Mouse (Mus musculus): ENCODE data around the gene Hist1h2be. TPM values are rescaled to one million over a fixed set of nuclear protein-coding genes. Genes with fewer than 3 reads are reported as not detected.
"Not testable (repeated sequence)": the region's sequence is repeated elsewhere in the genome, so short reads cannot be mapped to it uniquely, and the experiment has no call there.

Hist1h2be gene
- polyA plus RNA-seq (2015; fragmentation: Nextera tagmentation; extraction: Ambion mirVana): 2.7 and 3.6 TPM in 2 replicates

DNA sequence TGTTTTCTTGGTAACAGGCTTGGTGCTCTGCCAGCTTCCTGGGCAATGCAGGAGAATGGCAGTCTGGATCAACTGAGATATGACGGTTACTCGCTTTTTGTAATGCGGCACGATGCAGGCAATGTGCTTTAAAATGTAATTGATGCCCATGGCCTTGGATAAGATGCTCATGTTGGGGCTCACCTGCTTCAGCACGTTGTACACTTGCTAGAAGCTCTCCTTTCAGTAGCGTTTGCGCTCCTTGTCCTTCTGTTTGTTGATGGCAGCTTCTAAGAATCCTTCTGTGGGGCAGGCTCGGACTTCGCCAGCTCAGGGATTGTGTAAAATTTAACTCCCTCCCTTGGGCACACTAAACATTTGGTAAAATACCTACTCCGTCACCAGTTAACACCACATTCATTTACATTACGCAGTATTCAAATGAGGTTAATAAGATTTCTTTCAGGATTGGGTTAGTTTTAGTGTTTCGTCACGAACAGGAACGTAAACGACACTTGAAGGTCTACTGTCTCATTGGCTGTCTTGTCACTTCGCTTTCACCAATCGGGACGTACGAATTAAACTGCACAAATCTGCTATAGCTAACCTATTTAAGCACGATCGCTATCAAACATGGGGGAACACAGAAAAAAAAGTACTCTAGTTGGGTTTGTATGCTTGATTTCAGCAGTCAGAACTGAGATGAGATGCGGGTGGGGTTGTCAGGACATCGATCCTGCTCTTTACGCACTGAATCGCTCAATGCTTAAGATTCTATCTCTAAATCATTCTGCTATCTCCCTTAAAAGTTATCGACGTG is at the start of gene Hist1h2be:
TSS of gene Hist1h2be (minus strand) at position 392 of the 799 bp plus-strand sequence.
- H3K9ac ChIP-seq: peak within 1 kb of the TSS; percentile 83
- peak; percentile 88 for ATAC-seq (ENCODE audit: insufficient number of reproducible peaks, low FRiP score, low TSS enrichment, low read depth)
- no peaks in the 10 kb centered on the region for H3K27me3 ChIP-seq
- peak within 1 kb of the TSS; percentile 98 for H3K27ac ChIP-seq (replicated peaks)
- WGBS: under 1% methylated on average over 27 of the region's 27 CpGs
- no peaks in the 10 kb centered on the region for H3K9me3 ChIP-seq (replicated peaks)
- peak within 1 kb of the TSS; percentile 54 for H3K4me3 ChIP-seq (replicated peaks)
- H3K4me1 ChIP-seq: peaks cover 10% of the 10 kb centered on the region
- no peaks in the 10 kb centered on the region for H3K36me3 ChIP-seq
- peak within 1 kb of the TSS; percentile 86 for H3K4me2 ChIP-seq (replicated peaks)

DNA sequence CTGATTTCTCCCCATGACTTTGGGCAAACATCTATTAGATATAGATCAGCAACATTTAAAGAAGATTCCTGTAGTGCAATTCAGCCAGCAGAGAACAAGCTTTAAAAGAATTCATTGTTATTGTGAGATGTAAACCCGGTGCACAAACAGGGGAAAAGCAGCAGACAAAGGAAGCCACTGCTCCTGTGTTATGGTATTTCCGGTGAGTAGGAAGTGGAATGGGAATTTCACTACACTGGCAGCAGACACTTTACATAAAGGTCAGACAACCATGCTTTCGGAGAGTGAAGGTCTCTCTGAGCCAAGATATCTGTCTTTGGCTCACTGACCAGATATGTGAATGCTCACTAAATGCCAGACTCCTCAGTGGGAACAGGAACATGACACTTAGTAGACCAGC is 41.6 kb upstream of the Hist1h2be start:
- no peak overlapping the region for H3K4me3 ChIP-seq (replicated peaks)
- 68% methylated on average over 3 of the region's 3 CpGs for WGBS
- no peaks in the 10 kb centered on the region for H3K9me3 ChIP-seq (replicated peaks)
- no peak overlapping the region for H3K9ac ChIP-seq
- no peak overlapping the region for H3K27ac ChIP-seq (replicated peaks)
- ATAC-seq (ENCODE audit: insufficient number of reproducible peaks, low FRiP score, low TSS enrichment, low read depth): no peak
- no peaks in the 10 kb centered on the region for H3K4me1 ChIP-seq
- H3K36me3 ChIP-seq: no peaks in the 10 kb centered on the region
- no peaks in the 10 kb centered on the region for H3K27me3 ChIP-seq
- H3K4me2 ChIP-seq (replicated peaks): no peak overlapping the region

DNA sequence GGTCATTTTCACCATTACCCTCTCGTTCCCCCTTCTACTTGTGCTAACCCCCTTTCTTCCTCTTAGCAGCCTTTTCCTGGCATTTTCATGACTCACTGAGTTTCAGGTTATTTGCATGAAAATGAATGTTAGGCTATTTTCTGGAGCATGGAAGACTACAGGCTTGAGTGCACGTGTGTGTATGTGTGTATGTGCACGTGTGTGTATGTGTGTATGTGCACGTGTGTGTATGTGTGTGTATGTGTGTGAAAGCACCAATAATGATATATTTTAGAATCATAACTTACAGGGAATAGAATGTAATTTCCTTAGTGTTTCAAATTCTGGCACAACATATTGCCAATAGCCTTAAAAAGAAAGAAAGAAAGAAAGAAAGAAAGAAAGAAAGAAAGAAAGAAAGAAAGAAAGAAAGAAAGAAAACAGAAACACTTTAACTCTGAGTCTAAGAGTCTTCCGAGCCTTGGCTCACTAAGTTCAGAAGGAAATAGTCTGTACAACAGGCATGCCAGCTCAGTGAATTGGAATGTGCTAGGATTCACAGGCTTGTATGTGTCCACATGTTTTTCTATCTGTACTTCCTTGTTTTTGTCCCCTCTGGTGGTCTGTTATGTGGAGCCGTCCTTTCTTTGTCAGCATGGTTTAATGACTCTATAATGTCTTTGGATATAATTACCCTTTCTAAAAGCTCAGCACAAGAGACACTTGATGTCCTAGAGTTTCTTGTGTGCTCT is 38.9 kb upstream of the Hist1h2be start:
- Histone ChIP-seq H3K4me1 (no peaks in the 10 kb centered on the region), H3K4me2 (replicated peaks) (no peak overlapping the region), H3K36me3 (no peaks in the 10 kb centered on the region), H3K4me3 (replicated peaks) (no peak overlapping the region), H3K27me3 (no peaks in the 10 kb centered on the region), H3K9ac (no peak overlapping the region), H3K27ac (replicated peaks) (no peak overlapping the region), H3K9me3 (replicated peaks) (no peaks in the 10 kb centered on the region)
- WGBS: 67% methylated on average over 6 of the region's 6 CpGs
- no peak for ATAC-seq (ENCODE audit: insufficient number of reproducible peaks, low FRiP score, low TSS enrichment, low read depth)

DNA sequence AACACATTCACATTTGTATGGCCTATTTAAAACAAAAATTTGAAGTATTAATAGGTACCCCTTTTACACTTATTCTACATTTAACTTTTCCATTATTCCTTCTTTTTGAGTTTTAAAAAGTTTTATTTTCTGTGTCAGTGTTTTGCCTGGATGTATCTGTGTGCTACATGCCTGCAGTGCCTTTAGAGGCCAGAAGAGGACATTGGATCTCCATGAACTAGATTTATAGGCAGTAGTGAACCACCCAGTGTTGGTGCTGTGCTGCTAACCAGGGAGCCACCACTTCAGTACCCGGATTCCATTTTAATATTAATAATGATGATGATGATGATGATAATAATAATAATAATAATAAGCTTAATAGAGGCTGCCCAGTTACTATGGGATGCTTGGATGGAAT is 9.7 kb upstream of the Hist1h2be start:
- Histone ChIP-seq H3K4me2 (replicated peaks) (no peak overlapping the region), H3K9me3 (replicated peaks) (no peaks in the 10 kb centered on the region), H3K36me3 (no peaks in the 10 kb centered on the region), H3K4me1 (no peaks in the 10 kb centered on the region), H3K27me3 (no peaks in the 10 kb centered on the region), H3K4me3 (replicated peaks) (no peak overlapping the region), H3K9ac (no peak overlapping the region), H3K27ac (replicated peaks) (no peak overlapping the region)
- ATAC-seq (ENCODE audit: insufficient number of reproducible peaks, low FRiP score, low TSS enrichment, low read depth): no peak
- 34% methylated on average over 1 of the region's 1 CpGs for WGBS

DNA sequence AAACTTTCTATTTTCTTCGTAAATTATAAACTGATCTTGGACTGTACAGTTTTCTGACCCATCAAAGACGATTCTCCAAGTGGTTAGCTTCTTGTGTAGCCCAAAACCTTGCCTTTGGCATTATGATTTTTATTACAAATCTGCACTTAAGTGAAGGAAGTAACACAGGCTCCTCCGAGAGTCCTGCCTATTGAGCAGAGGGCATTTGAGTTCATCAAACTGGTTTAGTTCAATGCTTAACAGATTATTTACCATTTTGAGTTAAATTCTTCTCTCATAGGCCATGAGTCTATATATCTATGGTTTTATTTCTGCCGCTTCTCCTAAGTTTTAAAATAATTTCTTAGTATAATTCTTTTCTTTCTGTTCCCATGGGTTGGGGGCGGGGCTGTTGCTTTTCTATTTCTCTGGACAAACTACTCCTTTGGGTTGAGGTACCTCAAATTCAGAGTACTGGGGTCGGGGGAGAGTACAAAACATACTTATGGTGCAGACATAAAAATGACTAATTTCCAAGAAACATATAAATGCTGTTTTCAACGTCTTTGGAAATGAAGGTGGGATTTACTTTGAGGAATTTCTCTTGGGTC is 2.0 kb upstream of the Hist1h2be start:
- H3K4me2 ChIP-seq (replicated peaks): peak overlapping the region; percentile 86
- no peaks in the 10 kb centered on the region for H3K36me3 ChIP-seq
- ATAC-seq (ENCODE audit: insufficient number of reproducible peaks, low FRiP score, low TSS enrichment, low read depth): no peak
- 26% methylated on average over 7 of the region's 7 CpGs for WGBS
- no peaks in the 10 kb centered on the region for H3K9me3 ChIP-seq (replicated peaks)
- H3K4me1 ChIP-seq: peaks cover 10% of the 10 kb centered on the region
- H3K9ac ChIP-seq: no peak overlapping the region
- H3K27ac ChIP-seq (replicated peaks): peak overlapping the region; percentile 98
- peak overlapping the region; percentile 54 for H3K4me3 ChIP-seq (replicated peaks)
- H3K27me3 ChIP-seq: no peaks in the 10 kb centered on the region

DNA sequence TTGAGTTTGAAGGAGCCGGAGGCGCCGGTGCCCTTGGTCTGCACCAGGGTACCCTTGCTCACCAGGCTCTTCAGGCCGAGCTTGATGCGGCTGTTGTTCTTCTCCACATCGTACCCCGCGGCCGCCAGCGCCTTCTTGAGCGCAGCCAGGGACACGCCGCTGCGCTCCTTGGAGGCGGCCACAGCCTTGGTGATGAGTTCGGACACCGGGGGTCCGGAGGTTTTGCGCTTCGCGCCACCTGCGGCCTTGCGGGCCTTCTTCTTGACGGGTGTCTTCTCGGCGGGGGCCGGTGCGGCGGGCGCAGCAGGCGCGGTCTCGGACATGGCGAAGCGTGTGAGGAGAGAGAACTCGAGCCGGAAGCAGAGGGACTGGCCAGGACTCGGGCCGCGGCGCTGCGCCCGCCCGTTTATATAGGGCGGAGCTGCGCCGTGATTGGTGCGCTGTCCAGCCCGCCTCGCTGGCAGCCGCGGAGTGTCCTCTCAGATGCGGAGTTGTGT is 1.3 kb upstream of the Hist1h2be start, which contains the start of gene Hist1h1e:
TSS of gene Hist1h1e (minus strand) at position 384 of the 497 bp plus-strand sequence.
- Histone ChIP-seq H3K9ac (peak within 1 kb of the TSS; percentile 83), H3K4me2 (replicated peaks) (peak within 1 kb of the TSS; percentile 86), H3K4me3 (replicated peaks) (peak within 1 kb of the TSS; percentile 54), H3K27ac (replicated peaks) (peak within 1 kb of the TSS; percentile 98)
- peak; percentile 92 for ATAC-seq (ENCODE audit: insufficient number of reproducible peaks, low FRiP score, low TSS enrichment, low read depth)
- under 1% methylated on average over 50 of the region's 53 CpGs for WGBS
- not testable (repeated sequence) for H3K36me3 ChIP-seq; H3K4me1 ChIP-seq; H3K27me3 ChIP-seq; H3K9me3 ChIP-seq (replicated peaks)

DNA sequence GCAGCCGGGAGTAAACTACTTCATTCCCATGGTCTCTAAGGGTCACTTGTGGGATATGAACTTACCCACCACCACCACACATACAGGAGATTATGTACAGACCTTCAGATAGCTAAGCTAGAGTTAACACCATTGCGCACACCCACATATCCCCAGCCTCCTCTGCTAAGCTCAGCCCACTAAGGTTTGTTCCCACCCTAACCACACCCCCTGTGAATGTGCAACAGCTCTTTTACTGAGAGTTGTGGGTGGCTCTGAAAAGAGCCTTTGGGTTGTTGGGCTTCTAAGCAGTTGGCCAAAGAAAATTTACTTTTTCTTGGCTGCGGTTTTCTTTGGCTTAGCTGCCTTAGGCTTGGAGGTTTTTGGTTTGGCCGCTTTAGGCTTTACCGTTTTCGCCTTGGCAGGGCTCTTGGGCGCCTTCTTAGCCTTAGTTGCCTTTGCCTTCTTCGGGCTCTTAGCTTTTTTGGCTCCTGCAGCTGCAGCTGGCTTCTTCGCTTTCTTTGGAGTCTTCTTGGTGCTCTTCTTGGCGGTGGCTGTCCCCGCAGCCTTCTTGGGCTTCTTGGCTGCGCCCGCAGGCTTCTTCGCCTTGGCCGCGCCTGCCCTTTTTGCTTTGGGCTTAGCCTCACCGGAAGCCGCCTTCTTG is 729 bp upstream of the Hist1h2be start:
- WGBS: under 1% methylated on average over 18 of the region's 18 CpGs
- H3K4me1 ChIP-seq: peaks cover 10% of the 10 kb centered on the region
- no peaks in the 10 kb centered on the region for H3K9me3 ChIP-seq (replicated peaks)
- H3K27ac ChIP-seq (replicated peaks): peak overlapping the region; percentile 98
- H3K4me2 ChIP-seq (replicated peaks): peak overlapping the region; percentile 86
- H3K9ac ChIP-seq: peak overlapping the region; percentile 83
- ATAC-seq (ENCODE audit: insufficient number of reproducible peaks, low FRiP score, low TSS enrichment, low read depth): peak; percentile 89
- peak overlapping the region; percentile 54 for H3K4me3 ChIP-seq (replicated peaks)
- H3K36me3 ChIP-seq: no peaks in the 10 kb centered on the region
- no peaks in the 10 kb centered on the region for H3K27me3 ChIP-seq

DNA sequence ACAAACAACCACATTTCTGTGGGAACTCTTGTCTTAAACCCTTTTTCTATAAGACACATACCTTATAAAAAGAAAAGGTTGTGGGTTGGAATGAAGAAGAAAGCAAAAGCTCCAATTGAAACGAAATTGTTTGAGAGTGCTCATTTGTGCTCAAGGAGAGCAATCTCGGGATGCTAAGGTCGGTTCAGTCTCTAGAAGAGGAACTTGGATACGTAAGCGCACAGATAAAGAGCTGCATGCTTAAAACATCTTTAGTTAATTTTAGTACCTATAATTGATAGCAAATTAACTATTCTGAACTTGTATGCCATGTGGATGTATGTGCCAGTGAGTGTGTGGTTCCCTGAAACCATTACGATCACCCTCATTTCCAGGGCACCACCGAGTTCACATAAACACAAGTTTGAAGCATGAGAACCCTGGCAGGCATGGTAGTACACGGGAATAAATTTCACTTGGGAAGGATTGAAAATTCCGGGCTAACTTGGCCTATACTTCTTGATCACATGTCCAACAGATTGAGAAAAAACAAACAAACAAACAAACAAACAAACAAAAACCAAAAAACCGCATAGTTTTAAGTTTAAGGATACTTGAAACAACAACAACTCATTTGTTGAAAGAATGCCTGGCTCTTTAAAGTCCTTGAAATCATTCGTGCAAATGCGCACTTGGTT is 730 bp downstream of the Hist1h2be start:
- 38% methylated on average over 12 of the region's 12 CpGs for WGBS
- no peaks in the 10 kb centered on the region for H3K36me3 ChIP-seq
- peak overlapping the region; percentile 86 for H3K4me2 ChIP-seq (replicated peaks)
- H3K4me3 ChIP-seq (replicated peaks): peak overlapping the region; percentile 54
- ATAC-seq (ENCODE audit: insufficient number of reproducible peaks, low FRiP score, low TSS enrichment, low read depth): no peak
- H3K9ac ChIP-seq: peak overlapping the region; percentile 50
- H3K27me3 ChIP-seq: no peaks in the 10 kb centered on the region
- H3K27ac ChIP-seq (replicated peaks): peak overlapping the region; percentile 98
- H3K4me1 ChIP-seq: peaks cover 10% of the 10 kb centered on the region
- H3K9me3 ChIP-seq (replicated peaks): no peaks in the 10 kb centered on the region

DNA sequence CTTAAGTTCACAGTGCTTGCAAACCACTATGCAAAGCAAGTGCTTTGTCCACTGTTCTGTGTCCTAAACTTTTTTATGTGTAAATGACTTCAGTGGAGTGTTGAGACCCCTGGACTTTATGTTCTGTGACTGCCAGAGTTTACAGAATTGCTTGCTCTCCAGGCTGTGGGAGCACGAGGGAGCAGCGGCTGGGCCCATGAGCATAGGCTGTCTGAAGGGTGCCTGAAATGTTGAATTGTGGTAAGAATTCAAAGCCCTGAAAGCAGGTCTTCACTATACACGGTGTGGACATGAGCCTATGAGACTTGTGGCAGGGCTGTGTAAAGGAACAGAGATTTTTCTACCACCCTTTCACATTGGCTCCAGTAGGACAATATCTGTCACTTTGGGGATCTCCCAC is 9.3 kb downstream of the Hist1h2be start:
- Histone ChIP-seq H3K36me3 (no peaks in the 10 kb centered on the region), H3K9me3 (replicated peaks) (no peaks in the 10 kb centered on the region), H3K4me3 (replicated peaks) (no peak overlapping the region), H3K4me1 (no peaks in the 10 kb centered on the region), H3K9ac (no peak overlapping the region), H3K27ac (replicated peaks) (no peak overlapping the region), H3K27me3 (no peaks in the 10 kb centered on the region), H3K4me2 (replicated peaks) (no peak overlapping the region)
- no peak for ATAC-seq (ENCODE audit: insufficient number of reproducible peaks, low FRiP score, low TSS enrichment, low read depth)
- 85% methylated on average over 3 of the region's 3 CpGs for WGBS

DNA sequence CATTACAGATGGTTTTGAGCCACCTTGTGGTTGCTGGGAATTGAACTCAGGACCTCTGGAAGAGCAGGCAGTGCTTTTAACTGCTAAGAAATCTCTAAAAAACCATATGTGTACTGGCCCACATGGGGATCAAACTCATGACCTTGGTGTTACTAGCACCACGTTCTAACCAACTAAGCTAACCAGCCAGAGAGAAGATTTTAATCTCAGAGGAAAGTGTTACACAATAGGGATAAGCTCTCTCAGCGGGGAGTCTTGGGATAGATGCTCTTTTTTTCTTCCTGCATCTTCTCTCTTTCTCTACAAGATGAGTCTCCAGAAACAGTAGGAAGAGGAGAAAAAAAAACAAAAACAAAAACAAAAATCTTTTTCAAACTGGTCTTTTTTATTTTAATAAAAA is 10.5 kb downstream of the Hist1h2be start:
- 59% methylated on average over 2 of the region's 2 CpGs for WGBS
- Histone ChIP-seq H3K9ac (no peak overlapping the region), H3K4me1 (no peaks in the 10 kb centered on the region), H3K27ac (replicated peaks) (no peak overlapping the region), H3K4me3 (replicated peaks) (no peak overlapping the region), H3K9me3 (replicated peaks) (no peaks in the 10 kb centered on the region), H3K4me2 (replicated peaks) (no peak overlapping the region), H3K27me3 (no peaks in the 10 kb centered on the region), H3K36me3 (no peaks in the 10 kb centered on the region)
- ATAC-seq (ENCODE audit: insufficient number of reproducible peaks, low FRiP score, low TSS enrichment, low read depth): no peak

Measured in embryonic facial prominence, embryonic 15.5 days (tissue).